ENCODE assay signal across 9 mouse cellular contexts in the genomic region with DNA sequence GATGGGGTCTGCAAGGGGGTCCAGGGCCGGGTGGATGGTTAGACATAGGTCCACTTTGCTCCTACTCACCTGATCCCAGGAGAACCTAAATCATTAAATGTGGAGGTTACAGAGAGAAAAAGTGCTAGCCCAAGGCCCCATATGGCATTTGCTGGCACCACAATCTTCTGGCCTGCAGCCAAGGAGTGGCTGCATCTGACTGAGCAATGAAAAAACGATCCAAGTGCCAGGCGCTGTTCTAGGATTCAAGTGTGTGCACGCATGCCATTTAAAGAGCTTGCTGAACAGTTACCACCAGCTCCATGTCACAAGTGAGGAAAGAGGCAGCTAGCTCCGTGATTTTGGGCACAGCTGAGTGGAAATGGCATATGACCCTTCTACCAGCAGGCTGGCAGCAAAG. TPM values are rescaled to one million over a fixed set of nuclear protein-coding genes. Genes with fewer than 3 reads are reported as not detected.
A peak's percentile ranks its signal among the peaks of the same experiment; 100 is the strongest.
DNase-seq lines count a peak whose midpoint lies in the region; ATAC-seq and TF ChIP-seq lines count a peak whose summit lies in the region.
"Had no signal": no experiment of that assay in that cellular context is flagged by ENCODE, and none has a peak within 500 bp of the region (broad histone marks: within the 10 kb centered on the region; RNA-seq: fewer than 3 reads in every experiment).

No protein-coding gene starts in this region.

- H3K27ac ChIP-seq in midbrain, embryonic 14.5 days (replicated peaks; ENCODE audit: low read depth, low read length) = no peak overlapping the region
- no peak overlapping the region for H3K27ac ChIP-seq in midbrain, embryonic 11.5 days (ENCODE audit: low read depth, low read length)
- peak overlapping the region; percentile 74 for H3K27ac ChIP-seq in left cerebral cortex, adult 2 months
- H3K27ac ChIP-seq: macrophage had no signal

- H3K36me3 ChIP-seq in midbrain, embryonic 14.5 days (ENCODE audit: control insufficient read depth, insufficient read depth, low read length) = no peaks in the 10 kb centered on the region
- no peaks in the 10 kb centered on the region for H3K36me3 ChIP-seq in midbrain, embryonic 11.5 days (ENCODE audit: control insufficient read depth, insufficient read depth, low read length)

- TF ChIP-seq CTCF in left cerebral cortex, adult 2 months (IDR thresholded peaks at IDR 0.05) = no peak

- peaks cover 20% of the 10 kb centered on the region for H3K4me1 ChIP-seq in midbrain, embryonic 14.5 days (ENCODE audit: control insufficient read depth, insufficient read depth, low read length)
- 0 out of 2 replicates have a peak, but pooled peaks cover 6% of the 10 kb centered on the region for H3K4me1 ChIP-seq in midbrain, embryonic 11.5 days (ENCODE audit: control insufficient read depth, insufficient read depth, low read length)

- H3K27me3 ChIP-seq in midbrain, embryonic 14.5 days (ENCODE audit: control insufficient read depth, insufficient read depth, low read length) = no peaks in the 10 kb centered on the region
- H3K27me3 ChIP-seq in midbrain, embryonic 11.5 days (ENCODE audit: control insufficient read depth, insufficient read depth, low read length) = no peaks in the 10 kb centered on the region

- H3K4me3 ChIP-seq in midbrain, embryonic 14.5 days (replicated peaks; ENCODE audit: low read depth, low read length) = no peak overlapping the region
- H3K4me3 ChIP-seq in midbrain, embryonic 11.5 days (ENCODE audit: low read depth, low read length) = no peak overlapping the region
- no peak overlapping the region for H3K4me3 ChIP-seq in left cerebral cortex, adult 2 months

- intact Hi-C loops in left cerebral cortex, adult 2 months (cut with DNase I) = loop anchor here (10.0 kb wide), 2 partner anchors 405 to 645 kb away; no protein-coding TSS in a partner anchor

- no peak overlapping the region for H3K4me2 ChIP-seq in midbrain, embryonic 14.5 days (ENCODE audit: low read length)
- H3K4me2 ChIP-seq in midbrain, embryonic 11.5 days = no peak overlapping the region

- WGBS in midbrain, embryonic 14.5 days = 66% methylated on average over 5 of the region's 5 CpGs
- 82% methylated on average over 5 of the region's 5 CpGs for WGBS in midbrain, embryonic 11.5 days

- DNase-seq in midbrain, embryonic 14.5 days = peak; percentile 82
- DNase-seq in midbrain, embryonic 11.5 days (ENCODE audit: low spot score, missing footprints) = no peak
- peak; percentile 66 for DNase-seq in brain, embryonic 18.5 days (ENCODE audit: low read depth, low spot score)
- DNase-seq in frontal cortex, postnatal 25 days (ENCODE audit: low spot score in 2 of 2) = peak; percentile 52 to 63
- DNase-seq in left cerebral cortex, adult 2 months (ENCODE audit: extremely low spot score in 1 of 2, low spot score in 2 of 2) = peak; percentile 68 to 81
- no peak for DNase-seq in thymus, postnatal 25 days
- DNase-seq in liver = no peak

- no peaks in the 10 kb centered on the region for H3K9me3 ChIP-seq in midbrain, embryonic 14.5 days (ENCODE audit: control insufficient read depth, low read length)
- no peaks in the 10 kb centered on the region for H3K9me3 ChIP-seq in midbrain, embryonic 11.5 days (ENCODE audit: control insufficient read depth, low read length)

- ATAC-seq in midbrain, embryonic 14.5 days (ENCODE audit: low FRiP score, low TSS enrichment) = no peak
- no peak for ATAC-seq in midbrain, embryonic 11.5 days (ENCODE audit: low FRiP score)

- no peak overlapping the region for H3K9ac ChIP-seq in midbrain, embryonic 14.5 days (replicated peaks; ENCODE audit: low read length)
- H3K9ac ChIP-seq in midbrain, embryonic 11.5 days (ENCODE audit: low read length) = no peak overlapping the region

RNA-seq across cellular contexts. Expression of gene Ghrhr, which starts 23.8 kb away (rescaled TPM):
- polyA plus RNA-seq in midbrain, embryonic 14.5 days (2014; fragmentation: Nextera tagmentation; extraction: Ambion mirVana) = not detected in 2 replicates
- polyA plus RNA-seq in midbrain, embryonic 11.5 days (2014; fragmentation: Nextera tagmentation; extraction: Ambion mirVana) = not detected in 2 replicates
- not detected for total RNA-seq in left cerebral cortex, adult 2 months (2021)
- polyA plus RNA-seq: heart, embryonic 14.5 days; macrophage had no signal

RNA-seq across cellular contexts. Expression of gene Adcyap1r1, which starts 51.9 kb away (rescaled TPM):
- 50.2 and 52.7 TPM in 2 replicates for polyA plus RNA-seq in midbrain, embryonic 14.5 days (2014; fragmentation: Nextera tagmentation; extraction: Ambion mirVana)
- polyA plus RNA-seq in midbrain, embryonic 11.5 days (2014; fragmentation: Nextera tagmentation; extraction: Ambion mirVana) = 17.6 and 20.4 TPM in 2 replicates
- 100 to 1,000 TPM; 118 to 121 TPM for total RNA-seq in left cerebral cortex, adult 2 months (2021)
- polyA plus RNA-seq: macrophage had no signal

Comparison
In these comparisons a context has a peak if more than half of its experiments do, and no peak if none do; other contexts are left out.
1. DNase-seq: peak in midbrain, embryonic 14.5 days (single experiment), brain, embryonic 18.5 days (single experiment), frontal cortex, postnatal 25 days (2 of 2) and left cerebral cortex, adult 2 months (2 of 2); none in midbrain, embryonic 11.5 days (single experiment), thymus, postnatal 25 days (single experiment) and liver (single experiment).